Comparison of ENCODE assay signal across 22 mouse cellular contexts in the genomic region with DNA sequence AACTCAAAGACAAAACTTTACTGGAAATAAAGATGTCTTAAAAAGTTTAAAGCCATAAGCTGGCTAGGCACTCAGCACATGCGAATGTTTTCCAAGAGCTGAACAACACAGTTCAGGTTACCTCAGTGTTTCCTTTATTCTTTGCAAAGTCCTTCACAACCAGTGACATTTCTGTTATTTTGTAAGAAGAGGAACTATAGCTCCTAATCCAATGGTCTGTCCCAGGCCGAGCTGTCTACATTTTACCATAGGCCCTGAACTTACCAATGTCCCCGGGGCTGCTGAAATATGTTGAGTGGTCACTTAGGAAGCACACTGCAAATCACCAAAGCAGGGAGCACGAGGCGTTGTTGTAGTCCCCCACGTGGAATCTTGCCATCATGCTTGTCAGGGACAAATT. TPM values are rescaled to one million over a fixed set of nuclear protein-coding genes. Genes with fewer than 3 reads are reported as not detected.
DNase-seq lines count a peak whose midpoint lies in the region; ATAC-seq lines count a peak whose summit lies in the region.
"Had no signal": no experiment of that assay in that cellular context is flagged by ENCODE, and none has a peak within 500 bp of the region (broad histone marks: within the 10 kb centered on the region; RNA-seq: fewer than 3 reads in every experiment).

No protein-coding gene starts in this region.

- DNase-seq in 416B (ENCODE audit: low read depth) = peak; percentile 12
- DNase-seq in ovary, postnatal 14 days (ENCODE audit: low spot score) = no peak
- no peak for DNase-seq in gastrocnemius, postnatal 10 days
- DNase-seq in right cerebral cortex, postnatal 14 days = no peak
- no peak for DNase-seq in left cerebral cortex, postnatal 36 days (ENCODE audit: low spot score in 2 of 2)
- DNase-seq: adrenal gland, adult 2 months; adrenal gland, postnatal 10 days; adrenal gland, postnatal 25 days; cerebellum, adult 11-12 months; cerebellum, adult 2 months; cerebellum, adult 9-10 months; cerebellum, postnatal 10 days; cerebellum, postnatal 25 days; embryo, embryonic 11 days had no signal

- intact Hi-C loops in left cerebral cortex, postnatal 36 days (cut with DNase I) = no loop called here

- ATAC-seq in granulocyte monocyte progenitor cell, adult 5-6 weeks (replicated peaks; ENCODE audit: poor library complexity, severe bottlenecking) = peak; percentile 65
- ATAC-seq in megakaryocyte, adult 5-6 weeks (ENCODE audit: poor library complexity, severe bottlenecking) = peak; percentile 64
- peak; percentile 50; the same call in 1 of the 2 replicates for ATAC-seq in monocyte, adult 5-6 weeks (replicated peaks; ENCODE audit: insufficient number of reproducible peaks, low FRiP score, low TSS enrichment, poor library complexity, severe bottlenecking)
- ATAC-seq: forebrain, embryonic 14.5 days; forebrain, embryonic 16.5 days had no signal

RNA-seq across cellular contexts. Expression of a gene that starts 6.8 kb away (rescaled TPM):
- total RNA-seq in granulocyte monocyte progenitor cell, adult 5-6 weeks (2014; fragmentation: Nextera tagmentation) = 3.6 and 7.0 TPM in 2 replicates
- 3.1 and 4.5 TPM in 2 replicates for total RNA-seq in granulocyte monocyte progenitor cell, adult 5-6 weeks (2017)
- total RNA-seq in megakaryocyte, adult 5-6 weeks (2015) = 16.4 and 20.1 TPM in 2 replicates
- 12.1 and 13.4 TPM in 2 replicates for total RNA-seq in megakaryocyte, adult 5-6 weeks (2017)
- 56.6 to 68.4 TPM (median 66.9 TPM) in 3 replicates for total RNA-seq in monocyte, adult 5-6 weeks (2017)
- not detected for total RNA-seq in gastrocnemius, postnatal 10 days (2021)
- total RNA-seq in left cerebral cortex, postnatal 36 days (2021) = not detected
- total RNA-seq: MEL had no signal

RNA-seq across cellular contexts. Expression of a gene that starts 35.9 kb away (rescaled TPM):
- 1.9 and 7.8 TPM in 2 replicates for total RNA-seq in granulocyte monocyte progenitor cell, adult 5-6 weeks (2014; fragmentation: Nextera tagmentation)
- total RNA-seq in granulocyte monocyte progenitor cell, adult 5-6 weeks (2017) = 2.1 and 2.8 TPM in 2 replicates
- total RNA-seq in megakaryocyte, adult 5-6 weeks (2015) = 5.7 and 5.8 TPM in 2 replicates
- total RNA-seq in megakaryocyte, adult 5-6 weeks (2017) = 2.7 and 4.1 TPM in 2 replicates
- 0.11 to 1.7 TPM (median 0.38 TPM) in 3 replicates for total RNA-seq in monocyte, adult 5-6 weeks (2017)
- 1 to 10 TPM; 1.0 to 1.2 TPM for total RNA-seq in gastrocnemius, postnatal 10 days (2021)
- total RNA-seq in left cerebral cortex, postnatal 36 days (2021) = 1 to 10 TPM; 1.5 to 4.1 TPM

RNA-seq across cellular contexts. Expression of a gene that starts 37.7 kb away (rescaled TPM):
- total RNA-seq in granulocyte monocyte progenitor cell, adult 5-6 weeks (2014; fragmentation: Nextera tagmentation) = not detected in 2 replicates
- total RNA-seq in granulocyte monocyte progenitor cell, adult 5-6 weeks (2017) = not detected in 2 replicates
- total RNA-seq in megakaryocyte, adult 5-6 weeks (2015) = 0.57 TPM in 1 of 2 replicates, not detected in the other
- not detected in 2 replicates for total RNA-seq in megakaryocyte, adult 5-6 weeks (2017)
- 0.58 to 0.85 TPM in 2 of 3 replicates, not detected in the other for total RNA-seq in monocyte, adult 5-6 weeks (2017)
- not detected for total RNA-seq in gastrocnemius, postnatal 10 days (2021)
- total RNA-seq in left cerebral cortex, postnatal 36 days (2021) = not detected
- total RNA-seq: adrenal gland, adult 2 months; adrenal gland, postnatal 10 days; adrenal gland, postnatal 25 days; adrenal gland, postnatal 4 days; ES-E14; MEL had no signal

RNA-seq across cellular contexts. Expression of a gene that starts 38.3 kb away (rescaled TPM):
- not detected in 2 replicates for total RNA-seq in granulocyte monocyte progenitor cell, adult 5-6 weeks (2014; fragmentation: Nextera tagmentation)
- not detected in 2 replicates for total RNA-seq in granulocyte monocyte progenitor cell, adult 5-6 weeks (2017)
- total RNA-seq in megakaryocyte, adult 5-6 weeks (2015) = not detected in 2 replicates
- not detected in 2 replicates for total RNA-seq in megakaryocyte, adult 5-6 weeks (2017)
- total RNA-seq in monocyte, adult 5-6 weeks (2017) = not detected in 3 replicates
- not detected for total RNA-seq in gastrocnemius, postnatal 10 days (2021)
- total RNA-seq in left cerebral cortex, postnatal 36 days (2021) = not detected
- total RNA-seq: adrenal gland, adult 2 months; adrenal gland, postnatal 10 days; adrenal gland, postnatal 25 days; adrenal gland, postnatal 4 days; ES-E14; MEL had no signal

RNA-seq across cellular contexts. Expression of a gene that starts 55.1 kb away (rescaled TPM):
- 30.4 and 35.6 TPM in 2 replicates for total RNA-seq in granulocyte monocyte progenitor cell, adult 5-6 weeks (2014; fragmentation: Nextera tagmentation)
- 45.6 and 45.8 TPM in 2 replicates for total RNA-seq in granulocyte monocyte progenitor cell, adult 5-6 weeks (2017)
- total RNA-seq in megakaryocyte, adult 5-6 weeks (2015) = 43.0 and 50.9 TPM in 2 replicates
- 48.3 and 55.7 TPM in 2 replicates for total RNA-seq in megakaryocyte, adult 5-6 weeks (2017)
- 63.3 to 98.2 TPM (median 65.8 TPM) in 3 replicates for total RNA-seq in monocyte, adult 5-6 weeks (2017)
- total RNA-seq in gastrocnemius, postnatal 10 days (2021) = 10 to 100 TPM; 12.2 to 13.4 TPM
- 100 to 1,000 TPM; 135 to 137 TPM for total RNA-seq in left cerebral cortex, postnatal 36 days (2021)
